Mouse (Mus musculus) heart, adult 10 weeks (tissue): ENCODE results near the gene Sik1. TPM values are rescaled to one million over a fixed set of nuclear protein-coding genes. Genes with fewer than 3 reads are reported as not detected.

Source experiments
- polyA plus RNA-seq: library from polyadenylated mRNA; stranded (reverse); fragments of 350-450 nt; fragmentation: Illumina TruSeq; extraction: RNeasy Lipid Tissue Mini Kit (QIAGEN cat#74804); gene quantifications from one replicate; pipeline ENCODE4 v1.2.3, GENCODE M21; 2014; ENCODE audit warnings: low read depth, low replicate concordance

Sik1 gene
- polyA plus RNA-seq: 27.4 TPM

DNA sequence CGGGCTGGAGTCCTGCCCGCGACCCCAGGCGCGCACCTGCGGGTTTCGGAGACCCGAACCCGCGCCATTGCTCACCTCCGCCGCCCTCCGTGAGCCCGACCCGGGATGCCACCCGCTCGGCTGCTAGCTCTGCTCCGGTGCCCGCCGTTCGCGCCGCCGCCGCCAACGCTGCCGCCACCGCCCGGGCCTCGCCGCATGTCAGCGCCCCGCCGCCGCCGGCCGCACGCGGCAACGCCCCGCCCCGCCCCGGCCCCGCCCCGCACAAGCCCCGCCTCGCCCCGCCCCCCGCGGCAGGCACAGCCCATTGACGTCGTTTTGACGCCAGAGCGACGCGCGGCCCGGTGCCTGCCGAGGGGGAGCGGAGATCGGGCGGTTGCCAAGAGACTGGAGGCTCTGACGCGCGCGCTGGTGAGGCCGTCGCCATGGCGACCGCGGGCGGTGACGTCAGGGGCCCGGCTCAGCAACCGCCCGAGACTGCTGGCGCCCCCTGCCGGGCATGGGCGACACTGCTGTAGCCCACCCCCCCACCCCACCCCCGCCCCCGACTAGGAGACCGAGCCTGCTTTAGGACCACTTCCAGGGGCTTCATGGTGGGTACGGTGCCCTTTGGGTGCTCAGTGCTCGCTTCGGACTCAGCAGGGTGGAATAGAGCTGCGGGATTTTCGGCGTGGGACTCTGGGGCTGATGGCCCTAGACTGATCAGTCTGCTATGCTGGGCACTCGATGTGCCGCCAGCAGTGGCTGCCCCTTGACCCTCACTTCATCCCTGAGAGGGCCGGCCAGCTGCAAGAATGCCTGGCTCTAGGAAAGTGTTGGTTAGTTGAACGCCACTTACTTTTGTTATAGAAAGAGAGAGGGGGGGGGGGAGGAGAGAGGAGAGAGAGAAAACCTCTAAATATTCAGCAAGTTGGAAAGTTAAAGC, at the start of gene Sik1:
TSS of gene Sik1 (minus strand) at position 208 of the 922 bp plus-strand sequence.

Other genes starting within 250 kb of the Sik1 start
- gene Cbs, start 218.6 kb downstream of the Sik1 start, polyA plus RNA-seq: 0.99 TPM
- gene U2af1, start 196.9 kb downstream of the Sik1 start, polyA plus RNA-seq: 85.5 TPM
- gene Cryaa, start 178.0 kb downstream of the Sik1 start, polyA plus RNA-seq: not detected
- 8.7 TPM for gene Rrp1b, start 180.3 kb upstream of the Sik1 start, polyA plus RNA-seq
- gene Hsf2bp, start 180.5 kb upstream of the Sik1 start, polyA plus RNA-seq: 1.4 TPM